Mouse (Mus musculus) myocyte (in vitro differentiated cells): ENCODE measurements around the gene Id3. TPM values are rescaled to one million over a fixed set of nuclear protein-coding genes. Genes with fewer than 3 reads are reported as not detected.
A peak's percentile ranks its signal among the peaks of the same experiment; 100 is the strongest.

Source experiments
- H3K27me3 ChIP-seq: one replicate; pipeline ENCODE4 v1.6.1; 2011; ENCODE audit not compliant: control insufficient read depth, insufficient read depth, insufficient read length
- H3K36me3 ChIP-seq: one replicate; pipeline ENCODE4 v1.6.1; 2011; ENCODE audit not compliant: control insufficient read depth, insufficient read depth
- H3K4me2 ChIP-seq: one replicate; pipeline ENCODE4 v1.6.1; 2011; ENCODE audit warnings: low read depth, control low read depth
- H3K4me3 ChIP-seq: one replicate; pipeline ENCODE4 v1.5.1; 2011; ENCODE audit warnings: mild to moderate bottlenecking, control low read depth, moderate library complexity
- H3K79me2 ChIP-seq: one replicate; pipeline ENCODE4 v1.6.1; 2011; ENCODE audit not compliant: control insufficient read depth, insufficient read depth
- H3ac ChIP-seq: one replicate; pipeline ENCODE4 v1.6.1; 2011; ENCODE audit not compliant: control insufficient read depth, insufficient read length
- CEBPB ChIP-seq: IDR thresholded peaks from 2 replicates; pipeline ENCODE4 v1.6.1; 2011; ENCODE audit warnings: mild to moderate bottlenecking, moderate library complexity; ENCODE audit not compliant: poor library complexity, insufficient read depth, severe bottlenecking
- E2F4 ChIP-seq: IDR thresholded peaks from one replicate; pipeline ENCODE4 v1.6.1; 2011; ENCODE audit warnings: mild to moderate bottlenecking, control low read depth, moderate library complexity; ENCODE audit not compliant: insufficient read depth
- MAX ChIP-seq: IDR thresholded peaks from one replicate; pipeline ENCODE4 v1.6.1; 2011; ENCODE audit warnings: low read depth, mild to moderate bottlenecking, control low read depth
- MYOD1 ChIP-seq, 3 experiments: IDR thresholded peaks; one replicate each; pipeline ENCODE4 v1.6.1; 2011; ENCODE audit warnings: control low read depth in 2 of 3, low read depth in 2 of 3, mild to moderate bottlenecking in 2 of 3, moderate library complexity in 1 of 3; ENCODE audit not compliant: insufficient read length in 2 of 3, control insufficient read depth in 1 of 3
- MYOG ChIP-seq, 3 experiments: IDR thresholded peaks; one replicate each; pipeline ENCODE4 v1.6.1; 2011; ENCODE audit warnings: control low read depth in 2 of 3, low read depth in 2 of 3, mild to moderate bottlenecking in 2 of 3; ENCODE audit not compliant: insufficient read length in 2 of 3, control insufficient read depth in 1 of 3, insufficient read depth in 1 of 3
- POLR2A ChIP-seq: IDR thresholded peaks from one replicate; pipeline ENCODE4 v1.6.1; 2011; ENCODE audit warnings: low read depth, mild to moderate bottlenecking, control low read depth, moderate library complexity; ENCODE audit not compliant: insufficient read length
- POLR2AphosphoS2 ChIP-seq: IDR thresholded peaks from one replicate; pipeline ENCODE4 v1.6.1; 2011; ENCODE audit warnings: low read depth, control low read depth; ENCODE audit not compliant: insufficient read length
- REST ChIP-seq: IDR thresholded peaks from one replicate; pipeline ENCODE4 v1.6.1; 2011; ENCODE audit warnings: mild to moderate bottlenecking, control low read depth, moderate library complexity; ENCODE audit not compliant: insufficient read depth, insufficient read length
- SRF ChIP-seq: IDR thresholded peaks from one replicate; pipeline ENCODE4 v1.6.1; 2011; ENCODE audit warnings: low read depth; ENCODE audit not compliant: control insufficient read depth, insufficient read length
- TCF12 ChIP-seq: IDR thresholded peaks from one replicate; pipeline ENCODE4 v1.6.1; 2011; ENCODE audit warnings: mild to moderate bottlenecking, control low read depth; ENCODE audit not compliant: poor library complexity, insufficient read depth, severe bottlenecking
- TCF3 ChIP-seq: IDR thresholded peaks from one replicate; pipeline ENCODE4 v1.6.1; 2011; ENCODE audit warnings: low read depth, control low read depth; ENCODE audit not compliant: insufficient read length
- USF1 ChIP-seq: IDR thresholded peaks from one replicate; pipeline ENCODE4 v1.6.1; 2011; ENCODE audit warnings: low read depth, mild to moderate bottlenecking, control low read depth, moderate library complexity
- polyA plus RNA-seq: library from polyadenylated mRNA; unstranded; fragments of >200 nt; fragmentation: generic; extraction: Trizol; gene quantifications from one replicate; pipeline ENCODE4 v1.2.1, GENCODE M21; 2012; ENCODE audit warnings: missing spikeins

The Id3 gene
- polyA plus RNA-seq, 1 experiment, result 15.2 TPM

- no peaks in the 10 kb centered on the region for H3K36me3 ChIP-seq
- no peak overlapping the region for H3ac ChIP-seq
- H3K4me2 ChIP-seq, result peak overlapping the region; percentile 99
- H3K27me3 ChIP-seq, result no peaks in the 10 kb centered on the region
- peaks cover 18% of the 10 kb centered on the region for H3K79me2 ChIP-seq
- no peak for TF ChIP-seq POLR2AphosphoS2
- TF ChIP-seq REST, result no peak
- TF ChIP-seq TCF12, result no peak
- TF ChIP-seq MYOG (IDR thresholded peaks at IDR 0.05; ENCODE audit: control insufficient read depth in 1 of 3, insufficient read depth in 1 of 3, insufficient read length in 2 of 3, low read depth in 2 of 3), result no peak
- no peak for TF ChIP-seq CEBPB
- no peak for TF ChIP-seq SRF
- TF ChIP-seq E2F4, result no peak
- no peak for TF ChIP-seq MAX
- no peak for TF ChIP-seq TCF3
- TF ChIP-seq USF1, result no peak
- TF ChIP-seq MYOD1 (IDR thresholded peaks at IDR 0.05; ENCODE audit: control insufficient read depth in 1 of 3, insufficient read length in 2 of 3, low read depth in 2 of 3), result no peak
- no peak for TF ChIP-seq POLR2A
- H3K4me3 ChIP-seq, result peak overlapping the region; percentile 44
Observed at GRCm38 (mm10) chr4:136142267-136143192, 767 bp upstream of the Id3 start.

- no peak for TF ChIP-seq REST
- TF ChIP-seq POLR2A, result peak; percentile 34
- TF ChIP-seq TCF3, result no peak
- Histone ChIP-seq H3K36me3 (no peaks in the 10 kb centered on the region), H3ac (peak overlapping the region; percentile 35), H3K27me3 (no peaks in the 10 kb centered on the region), H3K79me2 (peaks cover 18% of the 10 kb centered on the region), H3K4me3 (peak overlapping the region; percentile 44), H3K4me2 (peak overlapping the region; percentile 99)
Observed at GRCm38 (mm10) chr4:136144126-136144926, 1.0 kb downstream of the Id3 start.

GRCm38 (mm10) chr4:136144927-136145292 is 1.6 kb downstream of the Id3 start:
- H3K27me3 ChIP-seq, result no peaks in the 10 kb centered on the region
- peaks cover 18% of the 10 kb centered on the region for H3K79me2 ChIP-seq

GRCm38 (mm10) chr4:136145362-136145885 is 2.1 kb downstream of the Id3 start:
- Histone ChIP-seq H3K27me3 (no peaks in the 10 kb centered on the region), H3K79me2 (peaks cover 18% of the 10 kb centered on the region), H3K36me3 (no peaks in the 10 kb centered on the region), H3K4me3 (peak overlapping the region; percentile 44), H3ac (no peak overlapping the region), H3K4me2 (peak overlapping the region; percentile 99)
- no peak for TF ChIP-seq CEBPB
- no peak for TF ChIP-seq TCF3
- no peak for TF ChIP-seq POLR2A

More at GRCm38 (mm10) chr4:136144927-136145292, 1.6 kb downstream of the Id3 start:
- Histone ChIP-seq H3ac (no peak overlapping the region), H3K36me3 (no peaks in the 10 kb centered on the region), H3K4me3 (peak overlapping the region; percentile 44), H3K4me2 (peak overlapping the region; percentile 99)
- no peak for TF ChIP-seq TCF3
- no peak for TF ChIP-seq USF1
- no peak for TF ChIP-seq SRF
- no peak for TF ChIP-seq MYOG (IDR thresholded peaks at IDR 0.05; ENCODE audit: control insufficient read depth in 1 of 3, insufficient read depth in 1 of 3, insufficient read length in 2 of 3, low read depth in 2 of 3)
- no peak for TF ChIP-seq REST
- no peak for TF ChIP-seq MYOD1 (IDR thresholded peaks at IDR 0.05; ENCODE audit: control insufficient read depth in 1 of 3, insufficient read length in 2 of 3, low read depth in 2 of 3)
- TF ChIP-seq MAX, result no peak
- TF ChIP-seq POLR2A, result no peak
- no peak for TF ChIP-seq CEBPB
- no peak for TF ChIP-seq TCF12
- TF ChIP-seq POLR2AphosphoS2, result no peak
- no peak for TF ChIP-seq E2F4
